Mouse (Mus musculus) small intestine, adult 2 months (tissue): ENCODE measurements around the gene Atp2c1.

Experiments used
- CTCF ChIP-seq: fragments of 200-500 bp; IDR thresholded peaks from 2 replicates; pipeline ENCODE4 v1.5.1; 2012; ENCODE audit warnings: low read depth, mild to moderate bottlenecking, control low read depth, inconsistent platforms, low read length, moderate library complexity, mixed read lengths; ENCODE audit not compliant: insufficient replicate concordance, insufficient read length; ENCODE audit errors: extremely low read depth
- POLR2A ChIP-seq: fragments of 200-500 bp; IDR thresholded peaks from 2 replicates; pipeline ENCODE4 v1.6.1; 2012; ENCODE audit warnings: low read depth, mild to moderate bottlenecking, control low read depth, inconsistent platforms, low read length, moderate library complexity

- TF ChIP-seq CTCF (no peak), POLR2A (no peak)
Measured at GRCm38 (mm10) chr9:105536877-105537276, 9.8 kb upstream of the Atp2c1 start.
